Mouse (Mus musculus): Measurements from ENCODE around the gene Efnb3. TPM values are rescaled to one million over a fixed set of nuclear protein-coding genes. Genes with fewer than 3 reads are reported as not detected.

Gene Efnb3
- polyA plus RNA-seq (2012; rRNA removed) = 144 and 154 TPM in 2 replicates

DNA sequence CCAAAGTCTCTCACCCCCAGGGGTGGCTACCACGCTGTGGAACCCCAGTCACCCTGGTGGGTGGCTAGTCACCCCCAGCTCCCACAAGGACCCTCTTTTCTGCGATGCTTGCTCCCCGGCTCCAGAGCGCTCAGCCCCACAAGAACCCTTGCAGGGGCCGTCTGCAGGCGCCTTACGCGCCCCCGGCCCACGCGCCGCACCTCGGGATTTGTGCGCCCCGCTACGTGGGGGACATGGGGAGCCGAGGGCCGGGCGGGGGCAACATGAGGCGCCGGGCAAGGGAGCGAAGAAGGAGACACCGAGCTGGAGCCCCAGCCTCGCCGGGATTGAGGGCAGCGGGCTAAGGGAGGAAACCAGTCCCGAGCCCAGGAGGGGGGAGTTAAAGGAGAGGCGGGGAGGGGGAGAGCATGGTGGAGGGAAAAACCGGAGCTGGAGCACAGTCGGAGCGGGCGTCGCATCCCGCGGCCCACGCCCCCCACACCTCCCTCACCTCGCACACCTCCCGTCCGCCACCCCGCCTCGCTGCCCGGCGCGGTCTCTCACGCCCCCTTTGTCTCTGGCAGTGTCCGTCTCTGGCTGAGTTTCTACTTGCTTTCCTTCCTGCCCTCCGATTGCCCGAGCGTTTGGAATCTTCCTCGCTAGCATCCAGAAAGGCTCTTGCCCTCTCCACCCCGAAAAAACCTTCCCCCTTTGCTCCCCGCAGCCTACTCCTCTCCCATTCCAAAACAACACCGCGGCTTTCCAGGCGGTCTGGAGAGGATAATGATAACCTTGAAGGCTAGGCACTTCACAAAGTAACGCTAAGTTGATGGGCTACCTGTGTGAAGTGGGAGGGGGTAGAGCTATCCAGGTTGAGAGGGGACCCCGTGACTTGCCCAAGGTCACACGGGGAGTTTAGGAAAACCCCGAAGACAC lies at the start of gene Efnb3:
TSS of gene Efnb3 (minus strand) at position 355 of the 915 bp plus-strand sequence.

DNA sequence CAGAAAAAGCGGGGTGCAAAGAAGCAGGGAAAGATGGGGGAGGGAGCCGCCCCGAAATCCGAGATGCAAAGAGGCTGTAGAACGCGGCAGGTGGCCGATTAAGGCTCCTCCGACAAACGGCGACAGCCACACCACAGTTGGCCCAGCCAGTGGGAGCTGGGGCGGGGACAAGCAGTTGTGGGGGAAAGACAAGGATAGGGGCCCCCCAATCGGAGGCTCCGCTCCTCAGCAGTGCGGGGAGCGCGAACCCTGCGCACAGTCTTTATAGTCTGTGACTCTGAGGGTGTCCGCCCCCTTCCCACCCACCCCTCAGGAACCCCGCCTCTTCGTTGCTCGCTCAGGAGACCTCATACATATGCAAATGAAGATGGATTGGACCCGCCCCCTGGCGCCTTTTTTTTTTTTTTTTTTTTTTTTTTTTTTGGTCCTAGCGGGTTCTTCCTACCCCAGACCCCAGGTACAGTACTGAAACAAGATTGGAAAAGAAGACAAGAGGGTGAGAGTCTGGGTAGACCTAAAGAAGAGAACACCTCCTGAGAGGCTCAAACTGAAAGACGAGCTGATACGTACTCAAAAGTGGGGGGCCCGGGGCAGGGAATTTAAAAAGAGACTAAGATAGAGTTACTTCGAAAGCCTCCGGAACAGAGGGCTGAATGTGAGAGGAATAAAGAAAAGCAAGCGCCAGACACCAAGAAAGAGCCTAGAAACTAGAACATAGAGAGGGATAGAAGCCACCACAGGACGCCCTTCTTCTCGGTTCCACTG lies 45.9 kb upstream of the Efnb3 start, which contains the start of gene Atp1b2:
TSS of gene Atp1b2 (minus strand) at position 217 of the 765 bp plus-strand sequence.

DNA sequence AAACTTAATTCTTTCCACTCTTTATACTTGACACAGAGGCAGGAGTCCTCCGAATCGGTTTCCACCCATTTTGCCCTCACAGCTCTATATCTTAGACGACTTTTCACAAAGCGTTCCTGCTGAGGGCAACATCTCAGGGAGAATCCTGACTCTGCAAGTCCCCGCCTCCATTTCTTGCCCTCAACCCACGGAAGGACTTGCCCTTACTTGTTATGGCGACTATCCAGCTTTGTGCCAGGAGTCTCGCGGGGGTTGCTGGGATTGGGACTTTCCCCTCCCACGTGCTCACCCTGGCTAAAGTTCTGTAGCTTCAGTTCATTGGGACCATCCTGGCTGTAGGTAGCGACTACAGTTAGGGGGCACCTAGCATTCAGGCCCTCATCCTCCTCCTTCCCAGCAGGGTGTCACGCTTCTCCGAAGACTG lies 20.1 kb upstream of the Efnb3 start, which contains the start of the genes Wrap53 and Trp53:
TSS of gene Wrap53 (minus strand) at position 165 of the 424 bp plus-strand sequence.
TSS of gene Trp53 (plus strand) at position 269 of the 424 bp plus-strand sequence.

DNA sequence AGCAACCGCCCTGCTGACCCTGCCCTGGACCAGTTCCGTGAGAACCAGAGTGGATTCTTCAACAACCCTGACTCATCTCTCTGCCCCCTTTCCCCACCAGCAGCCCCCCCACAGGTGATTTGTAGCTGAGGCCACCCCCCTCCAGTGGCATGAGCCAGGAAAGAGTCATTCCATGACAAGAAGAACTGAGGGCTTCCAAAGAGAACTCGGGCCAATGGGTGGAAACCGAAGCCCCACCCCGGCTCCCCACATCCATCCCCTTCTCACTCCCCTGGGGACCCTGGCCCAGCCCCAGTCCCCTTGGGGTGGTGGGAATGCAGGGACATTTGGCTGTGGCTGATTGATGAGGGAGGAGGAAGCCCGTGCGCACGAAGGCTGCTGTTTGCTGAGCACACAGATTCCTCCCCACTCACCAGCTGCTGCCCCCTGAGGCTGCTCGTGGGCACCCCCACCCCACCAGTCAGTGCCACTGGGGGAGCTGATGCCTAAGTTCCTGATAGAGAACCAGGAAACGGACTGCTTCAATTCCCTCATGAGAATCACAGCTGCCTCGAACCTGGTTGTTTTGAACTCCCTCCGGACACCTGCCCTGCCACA lies 10.8 kb downstream of the Efnb3 start, which contains the start of gene Dnah2:
TSS of gene Dnah2 (minus strand) at position 51 of the 597 bp plus-strand sequence.

Other genes with a start within 250 kb of the Efnb3 start
- 51.8 and 63.1 TPM in 2 replicates for gene Cntrob, start 236.4 kb downstream of the Efnb3 start, polyA plus RNA-seq (2012; rRNA removed)
- gene Trappc1, start 236.2 kb downstream of the Efnb3 start, polyA plus RNA-seq (2012; rRNA removed) = 148 and 155 TPM in 2 replicates
- gene Kcnab3, start 233.9 kb downstream of the Efnb3 start, polyA plus RNA-seq (2012; rRNA removed) = 8.7 and 9.2 TPM in 2 replicates
- gene Rnf227, start 219.7 kb downstream of the Efnb3 start, polyA plus RNA-seq (2012; rRNA removed) = 88.1 and 91.3 TPM in 2 replicates
- gene Chd3, start 190.8 kb downstream of the Efnb3 start, polyA plus RNA-seq (2012; rRNA removed) = 342 and 343 TPM in 2 replicates
- gene Naa38, start 164.7 kb downstream of the Efnb3 start, polyA plus RNA-seq (2012; rRNA removed) = 103 and 106 TPM in 2 replicates
- gene Cyb5d1, start 164.6 kb downstream of the Efnb3 start, polyA plus RNA-seq (2012; rRNA removed) = 32.2 and 34.2 TPM in 2 replicates
- 5.4 and 6.8 TPM in 2 replicates for gene Tmem88, start 162.0 kb downstream of the Efnb3 start, polyA plus RNA-seq (2012; rRNA removed)
- gene Kdm6b, start 146.5 kb downstream of the Efnb3 start, polyA plus RNA-seq (2012; rRNA removed) = 20.4 and 25.1 TPM in 2 replicates
- 4.1 and 5.0 TPM in 2 replicates for gene Dnah2, start 11.1 kb downstream of the Efnb3 start, polyA plus RNA-seq (2012; rRNA removed)
- 19.6 and 22.7 TPM in 2 replicates for gene Wrap53, start 20.1 kb upstream of the Efnb3 start, polyA plus RNA-seq (2012; rRNA removed)
- 118 TPM in 2 replicates for gene Trp53, start 20.2 kb upstream of the Efnb3 start, polyA plus RNA-seq (2012; rRNA removed)
- gene Atp1b2, start 45.7 kb upstream of the Efnb3 start, polyA plus RNA-seq (2012; rRNA removed) = 47.1 and 54.8 TPM in 2 replicates
- not detected in 2 replicates for gene Shbg, start 57.7 kb upstream of the Efnb3 start, polyA plus RNA-seq (2012; rRNA removed)
- gene Sat2, start 61.8 kb upstream of the Efnb3 start, polyA plus RNA-seq (2012; rRNA removed) = 18.7 and 19.4 TPM in 2 replicates
- 144 and 164 TPM in 2 replicates for gene Fxr2, start 72.8 kb upstream of the Efnb3 start, polyA plus RNA-seq (2012; rRNA removed)
- 0.12 and 0.38 TPM in 2 replicates for gene Sox15, start 95.1 kb upstream of the Efnb3 start, polyA plus RNA-seq (2012; rRNA removed)
- gene Mpdu1, start 102.4 kb upstream of the Efnb3 start, polyA plus RNA-seq (2012; rRNA removed) = 132 and 137 TPM in 2 replicates
- 9.8 and 10.6 TPM in 2 replicates for gene Cd68, start 105.9 kb upstream of the Efnb3 start, polyA plus RNA-seq (2012; rRNA removed)
- gene Eif4a1, start 112.2 kb upstream of the Efnb3 start, polyA plus RNA-seq (2012; rRNA removed) = 922 and 1,086 TPM in 2 replicates
- gene Senp3, start 121.9 kb upstream of the Efnb3 start, polyA plus RNA-seq (2012; rRNA removed) = 152 and 154 TPM in 2 replicates
- gene Tnfsf13, start 125.6 kb upstream of the Efnb3 start, polyA plus RNA-seq (2012; rRNA removed) = 0.74 and 1.5 TPM in 2 replicates
- gene Tnfsf12, start 135.6 kb upstream of the Efnb3 start, polyA plus RNA-seq (2012; rRNA removed) = 4.1 and 8.2 TPM in 2 replicates
- gene Tnfsfm13, start 135.9 kb upstream of the Efnb3 start, polyA plus RNA-seq (2012; rRNA removed) = 1.3 and 2.6 TPM in 2 replicates
- 59.4 and 63.8 TPM in 2 replicates for gene Polr2a, start 198.4 kb upstream of the Efnb3 start, polyA plus RNA-seq (2012; rRNA removed)
- 0.84 and 1.1 TPM in 2 replicates for gene Slc35g3, start 201.8 kb upstream of the Efnb3 start, polyA plus RNA-seq (2012; rRNA removed)
- gene Zbtb4, start 205.7 kb upstream of the Efnb3 start, polyA plus RNA-seq (2012; rRNA removed) = 9.7 and 10.8 TPM in 2 replicates
- gene Chrnb1, start 235.7 kb upstream of the Efnb3 start, polyA plus RNA-seq (2012; rRNA removed) = 2.9 and 12.3 TPM in 2 replicates
- gene Fgf11, start 241.7 kb upstream of the Efnb3 start, polyA plus RNA-seq (2012; rRNA removed) = 20.0 and 20.9 TPM in 2 replicates
- 0.17 and 0.46 TPM in 2 replicates for gene Tmem102, start 245.4 kb upstream of the Efnb3 start, polyA plus RNA-seq (2012; rRNA removed)